Mouse (Mus musculus) G1E-ER4 (cell line): ENCODE measurements around the gene Gria2. TPM values are rescaled to one million over a fixed set of nuclear protein-coding genes. Genes with fewer than 3 reads are reported as not detected.

Source experiments
- GATA1 ChIP-seq: IDR thresholded peaks from one replicate; pipeline ENCODE4 v1.8.0; 2012; ENCODE audit warnings: low read length, inconsistent platforms
- polyA plus RNA-seq: library from polyadenylated mRNA; stranded (reverse); fragments of >175 nt; gene quantifications from 2 replicates; pipeline ENCODE4 v1.2.3, GENCODE M21; 2012

Gene Gria2
- polyA plus RNA-seq, 1 experiment, result not detected

DNA sequence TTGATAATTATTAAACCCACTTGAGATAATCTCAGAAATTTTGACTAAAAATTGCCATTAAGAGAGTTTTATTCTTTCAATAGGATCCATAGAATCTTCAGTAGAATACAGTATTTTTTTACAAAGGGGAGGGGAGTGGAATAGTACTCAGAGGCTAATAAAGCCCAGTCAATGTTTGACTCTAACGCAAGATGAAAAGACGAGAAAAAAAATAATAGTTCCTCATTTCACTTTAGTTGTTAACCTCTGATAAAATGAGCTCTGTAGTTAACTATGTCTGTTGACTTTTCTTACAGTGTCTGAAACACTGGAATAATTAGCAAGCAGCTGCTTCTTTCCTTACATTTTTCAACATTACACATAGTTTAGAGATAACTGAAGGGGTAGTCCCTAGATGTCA, 7.4 kb downstream of the Gria2 start:
- TF ChIP-seq GATA1, result no peak

DNA sequence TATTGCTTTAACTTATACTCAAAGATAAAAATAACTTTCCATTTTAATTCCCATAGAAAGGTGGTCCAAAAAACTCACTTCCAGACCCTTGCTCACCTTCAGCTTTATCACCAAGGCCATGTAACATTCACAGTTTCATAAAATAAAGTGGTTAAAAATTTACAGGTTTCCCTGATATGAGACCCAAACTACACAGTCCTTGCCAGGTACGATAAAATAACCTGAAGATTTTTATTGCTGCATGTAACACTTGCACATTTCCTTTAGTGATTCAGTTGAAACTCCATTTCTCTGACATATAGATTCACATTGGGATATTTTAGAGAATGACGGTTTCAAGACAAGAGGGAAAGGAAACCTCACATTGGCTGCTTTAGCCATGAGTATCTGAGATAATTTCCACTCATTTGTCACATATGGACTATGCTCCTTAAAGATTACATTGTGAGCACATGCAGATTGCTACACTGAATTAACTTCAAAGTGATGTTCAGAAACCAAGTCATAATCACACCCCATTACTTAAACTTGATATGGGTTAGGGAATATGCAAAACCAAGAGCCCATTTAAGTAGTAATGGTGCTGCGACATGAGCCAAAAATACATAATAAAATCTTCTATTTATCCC, 15.4 kb downstream of the Gria2 start:
- TF ChIP-seq GATA1, result no peak

DNA sequence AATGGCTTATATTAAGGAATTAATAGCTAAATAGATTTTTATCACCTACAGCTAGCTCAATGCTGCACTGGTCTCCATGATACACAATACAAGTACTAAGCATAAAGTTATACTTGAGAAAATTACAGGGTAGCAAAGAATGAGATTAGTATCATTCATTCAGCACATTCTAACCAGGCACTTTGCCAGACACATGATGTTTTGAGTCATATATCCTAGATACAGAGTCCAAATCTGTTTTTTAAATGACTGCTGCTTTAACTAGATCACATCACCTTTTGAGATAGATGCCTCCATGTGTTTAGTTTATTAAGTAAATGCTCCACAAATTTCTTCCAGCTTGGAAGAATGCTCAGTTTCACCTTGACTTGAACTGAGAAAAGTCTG, 21.5 kb downstream of the Gria2 start:
- no peak for TF ChIP-seq GATA1

DNA sequence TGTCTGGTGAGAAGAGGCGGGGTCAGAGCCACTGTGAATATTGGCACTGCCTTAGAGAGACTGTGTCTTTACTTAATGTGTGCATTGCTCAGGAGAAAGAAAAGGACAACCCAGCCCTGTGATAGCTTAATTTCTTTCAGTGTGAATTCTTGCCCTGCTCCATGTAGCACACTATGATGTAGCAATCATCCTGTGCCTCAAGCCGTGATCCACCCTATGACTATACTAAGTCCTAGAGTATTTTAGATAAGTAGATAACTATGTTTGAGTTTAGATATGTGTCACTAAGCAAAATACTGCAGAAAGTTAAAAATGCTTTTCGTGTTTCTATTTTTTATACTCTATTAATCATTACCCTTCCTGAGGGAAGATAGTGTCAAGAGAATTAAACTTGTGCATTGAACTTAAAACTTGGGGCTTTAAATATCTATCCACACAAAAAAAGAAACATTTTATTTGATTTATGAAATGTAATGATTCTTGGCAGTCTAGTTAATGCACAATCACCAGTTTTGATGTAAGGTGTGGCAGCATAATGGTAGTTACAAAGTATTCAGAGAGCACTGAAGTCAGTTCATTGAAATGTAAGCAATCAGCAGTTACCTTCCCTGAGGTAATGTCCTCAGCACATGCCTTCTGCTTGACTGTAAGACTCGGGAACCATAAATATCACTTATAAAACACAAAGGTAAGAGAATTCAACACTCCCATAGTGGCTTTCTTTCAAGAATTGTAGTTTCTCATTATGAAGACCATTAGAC, 22.1 kb downstream of the Gria2 start:
- TF ChIP-seq GATA1, result no peak

DNA sequence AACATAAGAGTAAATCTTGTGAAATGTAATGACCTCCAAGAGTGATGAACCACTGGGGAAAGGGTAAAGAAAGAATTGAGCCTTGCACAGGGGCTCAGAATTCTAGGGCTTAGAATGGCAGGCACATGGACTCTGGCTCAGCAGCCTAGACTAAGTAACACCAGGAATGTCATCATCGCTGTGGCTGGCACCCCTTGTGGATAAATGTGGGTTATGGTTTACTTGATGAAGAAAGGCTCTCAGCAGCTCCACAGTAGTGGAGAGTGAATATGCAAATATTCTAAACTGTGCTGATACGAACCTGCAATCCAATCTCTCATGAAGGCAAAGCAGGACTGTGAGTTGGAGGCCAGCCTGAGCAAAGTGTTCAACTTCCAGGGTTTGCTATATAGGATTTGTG, 26.0 kb downstream of the Gria2 start:
- no peak for TF ChIP-seq GATA1

DNA sequence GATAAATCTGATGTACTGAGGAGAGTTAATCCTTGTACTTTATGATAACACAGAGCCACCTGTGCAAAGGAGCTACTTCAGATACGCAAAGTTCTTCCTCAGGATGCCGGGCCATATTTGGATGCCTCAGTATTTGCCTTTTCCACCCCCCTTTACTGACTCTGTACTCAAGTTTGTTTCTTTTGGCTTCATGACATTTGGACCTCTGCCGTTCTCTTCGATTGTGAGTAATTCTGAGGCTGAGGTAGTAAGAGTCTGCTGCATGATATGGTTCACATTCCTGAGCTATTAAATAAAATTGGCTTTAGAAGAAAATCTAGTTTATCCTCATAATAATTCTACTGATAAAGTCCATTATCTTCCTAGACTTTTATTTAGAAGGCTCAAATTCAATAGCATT, 26.7 kb downstream of the Gria2 start:
- no peak for TF ChIP-seq GATA1

DNA sequence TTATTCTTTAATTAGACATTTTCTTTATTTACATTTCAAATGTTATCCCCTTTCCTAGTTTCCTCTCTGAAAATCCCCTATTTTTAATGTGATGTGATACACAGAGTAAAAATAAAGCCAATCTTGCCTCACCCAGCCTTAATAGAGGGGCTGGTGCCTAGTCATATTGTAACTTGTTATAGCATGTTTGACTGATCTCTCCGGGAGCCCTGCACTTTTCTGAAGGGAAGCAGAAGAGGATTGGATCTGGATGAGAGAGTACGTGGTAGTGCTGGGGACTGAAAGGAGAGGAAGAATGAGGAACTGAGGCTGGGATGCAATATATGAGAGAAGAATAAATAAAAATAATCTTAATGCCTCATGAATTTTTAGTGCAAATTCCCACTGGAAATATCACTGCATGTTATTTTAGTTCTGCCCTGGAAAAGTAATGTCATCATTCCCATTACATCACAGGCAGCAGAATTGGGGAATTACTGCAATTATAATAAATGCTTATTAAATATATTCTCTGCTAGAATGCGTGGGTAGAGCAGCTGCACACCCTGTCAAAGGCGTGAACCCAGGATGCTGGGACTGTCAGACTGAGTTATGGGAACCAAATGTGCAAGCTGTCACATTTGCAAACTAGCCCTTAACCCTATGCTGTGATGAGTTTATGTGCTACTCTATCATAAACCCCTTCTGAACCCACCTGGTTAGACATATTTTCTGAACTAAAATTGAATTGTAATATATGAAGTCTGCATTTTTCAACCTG, 28.4 kb downstream of the Gria2 start:
- TF ChIP-seq GATA1, result no peak

DNA sequence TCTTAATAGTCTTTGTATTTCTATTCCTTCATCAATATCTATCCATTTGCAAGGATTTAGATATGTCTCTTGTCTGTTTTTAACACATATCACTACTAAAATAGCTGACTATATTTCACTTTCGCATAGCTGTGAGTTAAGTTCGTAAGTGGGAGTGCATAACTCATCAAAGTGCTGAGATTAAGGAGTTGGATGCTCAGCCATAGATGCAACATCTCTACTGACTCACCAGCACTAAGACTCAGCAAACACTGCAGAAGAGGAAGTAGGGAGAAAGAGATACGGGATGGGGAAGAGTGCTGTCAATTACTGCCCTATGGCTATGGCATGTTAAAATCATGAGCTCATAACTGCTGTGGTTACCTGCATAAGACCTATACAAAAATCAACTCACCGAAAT, 29.4 kb downstream of the Gria2 start:
- no peak for TF ChIP-seq GATA1

DNA sequence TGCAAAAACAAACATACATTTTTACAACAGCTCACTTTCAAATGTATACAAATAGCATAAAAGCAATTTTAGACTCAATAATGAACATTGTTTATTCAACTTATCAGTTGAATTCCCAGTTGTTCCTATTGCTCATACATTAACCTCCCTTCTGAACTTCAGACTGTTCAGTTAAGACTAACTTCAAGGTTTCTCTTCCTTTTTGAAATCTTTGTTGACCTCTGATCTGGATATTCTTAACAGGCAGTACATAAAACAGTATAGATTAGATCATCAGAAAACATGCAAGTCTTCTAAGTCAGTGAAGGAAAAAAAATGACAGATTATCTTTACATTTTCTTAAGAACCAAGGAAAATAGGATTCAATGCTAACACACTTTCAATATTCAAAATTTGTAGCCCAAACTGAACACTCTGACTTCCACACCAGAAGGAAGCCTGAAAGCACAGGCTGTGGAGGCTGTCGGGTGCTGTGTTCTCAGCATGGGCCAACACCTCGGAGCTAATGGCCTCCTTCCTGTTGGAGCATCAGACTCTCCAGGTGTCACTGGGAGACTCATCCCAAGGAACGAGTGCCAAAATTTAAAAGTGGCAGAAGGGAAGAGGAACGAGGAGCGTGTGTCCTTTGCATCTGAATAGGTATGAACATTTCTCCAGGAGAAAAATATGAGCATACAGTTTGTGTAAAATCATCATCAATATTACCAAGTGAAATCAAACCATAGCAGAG, 33.0 kb downstream of the Gria2 start:
- TF ChIP-seq GATA1, result no peak

DNA sequence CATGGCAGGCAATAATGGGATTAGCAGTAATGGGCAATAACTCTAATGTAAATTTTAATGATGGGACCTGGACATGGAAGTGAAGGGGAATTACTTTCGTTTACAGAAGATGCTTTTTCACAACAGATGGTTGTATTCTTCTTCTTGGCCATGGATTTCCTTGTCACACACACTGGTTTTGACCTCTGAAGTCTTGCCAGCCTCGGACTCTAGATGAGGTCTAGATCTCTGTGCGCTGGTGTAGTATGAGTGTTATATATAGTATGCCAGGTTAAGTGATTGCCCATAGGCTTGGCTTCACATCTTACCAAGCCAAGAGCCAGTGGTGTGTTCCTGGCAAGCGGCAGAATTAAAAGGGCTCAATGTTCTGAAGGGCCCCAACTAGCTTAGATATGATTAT, 43.7 kb downstream of the Gria2 start:
- TF ChIP-seq GATA1, result no peak

DNA sequence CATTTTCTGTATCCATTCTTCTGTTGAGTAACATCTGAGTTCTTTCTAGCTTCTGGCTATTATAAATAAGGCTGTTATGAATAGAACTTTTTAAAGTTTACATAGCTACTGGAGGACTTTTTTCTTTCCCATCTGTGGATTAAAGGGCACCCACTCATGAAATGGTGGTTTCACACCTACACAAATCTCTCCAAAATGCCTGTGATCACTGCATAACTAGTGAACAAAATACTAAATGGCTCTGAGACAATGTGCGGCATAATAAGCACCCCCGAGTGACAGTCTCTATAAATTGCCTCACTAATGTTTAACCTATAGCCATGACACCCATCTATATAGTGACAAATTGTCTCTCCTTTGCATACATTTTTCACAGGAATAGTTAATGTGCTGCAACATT, 44.3 kb downstream of the Gria2 start:
- TF ChIP-seq GATA1, result no peak

DNA sequence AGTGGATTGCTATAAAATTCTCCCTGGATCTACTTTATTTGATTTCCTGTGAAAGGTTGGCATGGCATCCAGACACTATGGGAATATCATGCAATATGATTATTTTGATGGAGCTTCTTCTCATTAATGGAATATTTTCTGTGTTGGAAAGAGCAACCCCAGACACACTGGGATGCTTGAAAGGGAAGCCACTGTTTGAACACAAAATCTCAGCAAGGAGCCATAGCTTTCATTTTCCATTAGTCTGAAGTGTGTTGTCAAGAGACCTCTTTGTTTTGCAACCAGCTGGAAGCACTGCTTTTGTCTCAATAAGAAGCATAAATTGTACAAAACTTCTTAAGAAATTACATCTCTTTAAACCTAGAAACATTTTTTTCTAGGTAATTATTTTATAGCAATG, 51.8 kb downstream of the Gria2 start:
- no peak for TF ChIP-seq GATA1

DNA sequence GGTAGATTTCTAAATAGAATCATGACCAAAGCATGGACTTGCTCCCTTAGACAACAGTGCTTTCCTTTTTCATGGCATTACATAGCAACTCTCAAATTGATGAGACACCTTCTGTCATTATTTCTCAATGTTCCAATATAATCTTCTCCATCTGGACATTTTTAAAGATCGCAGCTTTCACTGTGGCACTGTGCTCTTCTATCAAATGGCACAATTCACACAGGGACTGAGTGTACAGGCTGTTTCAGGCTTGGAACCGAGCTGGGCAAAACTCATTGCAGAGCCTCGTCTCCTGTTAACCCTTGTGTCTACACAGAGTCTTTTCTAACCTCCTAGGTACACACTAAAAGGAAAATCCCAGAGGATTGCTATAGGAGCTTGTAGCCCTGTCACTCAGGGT, 77.4 kb downstream of the Gria2 start:
- TF ChIP-seq GATA1, result no peak

DNA sequence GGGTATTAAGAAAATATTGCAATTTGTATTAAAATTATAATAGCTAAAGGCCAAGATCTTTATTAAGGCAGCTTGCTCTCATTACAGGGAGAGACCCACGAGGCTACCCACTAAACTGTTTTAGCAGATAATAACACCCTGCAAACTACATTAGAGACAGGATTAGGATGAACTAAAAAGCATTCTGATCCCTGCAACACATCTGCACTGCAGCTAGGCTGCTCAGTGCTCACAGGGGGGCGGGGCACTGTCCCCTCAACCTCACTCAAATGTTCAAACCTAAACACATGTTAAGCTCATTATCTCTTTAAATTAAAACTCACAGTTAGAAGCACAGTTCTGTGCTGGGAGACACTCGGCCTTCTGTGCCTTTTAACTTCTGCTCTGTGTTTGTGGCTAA, 89.5 kb downstream of the Gria2 start:
- no peak for TF ChIP-seq GATA1

DNA sequence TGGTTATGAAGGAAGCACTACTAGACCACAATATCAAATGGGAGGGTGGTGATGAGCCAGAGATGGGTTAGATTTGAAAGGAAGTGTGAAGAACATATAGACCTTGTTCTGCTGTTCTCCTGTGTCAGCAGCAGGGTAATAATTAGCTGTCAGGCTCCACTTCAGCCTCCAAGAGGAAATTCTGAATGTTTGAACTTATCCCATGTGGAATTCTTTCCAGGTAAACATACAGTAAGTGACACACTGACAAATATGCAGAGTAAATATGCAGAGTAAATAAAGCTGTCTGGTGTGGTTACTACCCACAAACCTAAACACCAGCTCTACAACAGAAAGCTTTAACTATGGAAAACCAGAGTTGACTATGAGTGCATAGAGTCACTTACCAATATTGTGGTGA, 93.6 kb downstream of the Gria2 start:
- TF ChIP-seq GATA1, result no peak

DNA sequence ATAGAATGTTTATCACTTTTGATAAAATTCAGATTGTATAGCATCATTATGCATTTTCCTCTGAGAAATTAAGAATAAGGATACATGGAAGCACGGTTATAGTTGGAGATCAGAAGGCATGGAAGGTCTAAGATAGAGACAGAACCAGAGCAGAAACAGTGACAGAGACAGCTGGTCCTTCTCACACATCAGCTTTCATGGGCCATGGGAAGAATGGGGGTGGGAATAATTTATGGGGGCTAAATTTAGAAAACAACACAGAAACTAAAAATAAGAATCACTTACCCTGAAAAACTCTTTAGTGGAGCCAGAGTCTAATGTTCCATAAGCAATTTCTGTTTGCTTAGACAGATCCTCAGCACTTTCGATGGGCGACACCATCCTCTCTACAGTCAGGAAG, 100.5 kb downstream of the Gria2 start:
- TF ChIP-seq GATA1, result no peak
